Mouse (Mus musculus): Measurements from ENCODE around the gene Sox5.

DNA sequence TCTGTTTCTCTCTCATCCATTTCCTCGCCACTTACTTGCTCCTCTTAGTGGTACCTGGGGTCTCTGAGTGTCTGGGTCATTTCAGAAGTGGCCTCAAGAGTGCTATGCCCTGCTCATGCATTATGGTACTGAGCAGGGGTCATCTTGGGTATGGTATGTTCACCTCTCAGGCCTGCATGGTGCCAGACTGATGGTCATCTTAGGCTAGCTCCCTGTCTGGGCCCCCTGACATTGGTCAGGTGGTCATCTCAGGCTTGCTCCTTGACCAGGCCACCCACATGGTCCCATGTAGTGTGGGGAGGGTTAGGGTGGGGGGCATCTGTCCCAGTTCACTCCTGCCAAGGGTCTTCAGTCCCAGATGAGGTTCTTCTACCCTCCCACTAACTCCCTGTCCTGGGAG lies 21.3 kb upstream of the Sox5 start:
- TF ChIP-seq POLR2A (IDR thresholded peaks at IDR 0.05; ENCODE audit: control insufficient read depth, extremely low read depth, insufficient read depth, low read length, poor library complexity) (no peak), CTCF (IDR thresholded peaks at IDR 0.05; ENCODE audit: borderline replicate concordance, control insufficient read depth, extremely low read depth, insufficient read depth, low read length, poor library complexity) (no peak)
